In genomic region chr17:42126488-42127237, GRCm38 (mm10) we compare ENCODE assay signal across 8 mouse cellular contexts.
DNase-seq lines count a peak whose midpoint lies in the region; ATAC-seq and TF ChIP-seq lines count a peak whose summit lies in the region.

No protein-coding gene starts in this region.

- no peak overlapping the region for H3K4me3 ChIP-seq in neural tube, embryonic 12.5 days
- no peak overlapping the region for H3K4me3 ChIP-seq in limb, embryonic 12.5 days (replicated peaks)
- H3K4me3 ChIP-seq in left cerebral cortex, adult 2 months = no peak overlapping the region

- H3K4me1 ChIP-seq in neural tube, embryonic 12.5 days = no peaks in the 10 kb centered on the region
- H3K4me1 ChIP-seq in limb, embryonic 12.5 days (replicated peaks) = no peaks in the 10 kb centered on the region

- ATAC-seq in neural tube, embryonic 12.5 days (ENCODE audit: low FRiP score, low read depth) = peak; percentile 63; the same call in 1 of the 2 replicates
- peak; percentile 42; the same call in 1 of the 2 replicates for ATAC-seq in limb, embryonic 12.5 days (ENCODE audit: insufficient number of reproducible peaks, insufficient read depth, low FRiP score, low TSS enrichment, low read depth)

- 64% methylated on average over 9 of the region's 9 CpGs for WGBS in neural tube, embryonic 12.5 days
- WGBS in limb, embryonic 12.5 days = 63% methylated on average over 9 of the region's 9 CpGs

- H3K27ac ChIP-seq in neural tube, embryonic 12.5 days = no peak overlapping the region
- no peak overlapping the region for H3K27ac ChIP-seq in limb, embryonic 12.5 days
- no peak overlapping the region for H3K27ac ChIP-seq in left cerebral cortex, adult 2 months

- intact Hi-C loops in heart, postnatal 10 days (cut with DNase I) = no loop called here
- intact Hi-C loops in left cerebral cortex, adult 2 months (cut with DNase I) = no loop called here

- no peaks in the 10 kb centered on the region for H3K9me3 ChIP-seq in neural tube, embryonic 12.5 days
- no peaks in the 10 kb centered on the region for H3K9me3 ChIP-seq in limb, embryonic 12.5 days

- no peak for DNase-seq in neural tube, embryonic 10.5 days (ENCODE audit: extremely low spot score, low spot score)
- peak; percentile 22 for DNase-seq in cerebellum, adult 11 months
- peak; percentile 44 to 59 for DNase-seq in heart, postnatal 10 days
- DNase-seq in thymus, postnatal 10 days (ENCODE audit: low spot score in 2 of 2) = no peak
- DNase-seq in left cerebral cortex, adult 2 months (ENCODE audit: extremely low spot score in 1 of 2, low spot score in 2 of 2) = no peak
- no peak for DNase-seq in frontal cortex, adult 2 months (ENCODE audit: extremely low spot score in 1 of 2, low spot score in 1 of 2)

- TF ChIP-seq CTCF in left cerebral cortex, adult 2 months (IDR thresholded peaks at IDR 0.05) = no peak

- no peaks in the 10 kb centered on the region for H3K27me3 ChIP-seq in neural tube, embryonic 12.5 days (replicated peaks)
- no peaks in the 10 kb centered on the region for H3K27me3 ChIP-seq in limb, embryonic 12.5 days

- no peak overlapping the region for H3K4me2 ChIP-seq in neural tube, embryonic 12.5 days (replicated peaks)
- no peak overlapping the region for H3K4me2 ChIP-seq in limb, embryonic 12.5 days

- H3K9ac ChIP-seq in neural tube, embryonic 12.5 days = no peak overlapping the region
- H3K9ac ChIP-seq in limb, embryonic 12.5 days (replicated peaks) = no peak overlapping the region

- H3K36me3 ChIP-seq in neural tube, embryonic 12.5 days = no peaks in the 10 kb centered on the region
- H3K36me3 ChIP-seq in limb, embryonic 12.5 days = no peaks in the 10 kb centered on the region

Comparison
In these comparisons a context has a peak if more than half of its experiments do, and no peak if none do; other contexts are left out.
1. DNase-seq: peak in cerebellum, adult 11 months (single experiment) and heart, postnatal 10 days (2 of 2); none in neural tube, embryonic 10.5 days (single experiment), thymus, postnatal 10 days (0 of 2), left cerebral cortex, adult 2 months (0 of 2) and frontal cortex, adult 2 months (0 of 2).